Mouse (Mus musculus) ES-E14 (cell line): ENCODE results near the gene Rnf224. TPM values are rescaled to one million over a fixed set of nuclear protein-coding genes. Genes with fewer than 3 reads are reported as not detected.

ENCODE experiments used
- DNase-seq: peaks from one replicate; pipeline ENCODE4 v3.0.0-alpha.2; 2013; ENCODE audit warnings: low read depth, low spot score
- H3K27ac ChIP-seq: 2 replicates; pipeline ENCODE4 v1.5.1; 2012; ENCODE audit warnings: low read depth, mild to moderate bottlenecking, low read length, moderate library complexity, mixed read lengths; ENCODE audit not compliant: poor library complexity, insufficient read depth, severe bottlenecking
- H3K36me3 ChIP-seq: 2 replicates; pipeline ENCODE4 v1.6.1; 2012; ENCODE audit warnings: mild to moderate bottlenecking, low read length, moderate library complexity, mixed read lengths; ENCODE audit not compliant: control insufficient read depth, poor library complexity, insufficient read depth, severe bottlenecking
- H3K4me1 ChIP-seq, 2 experiments: fragments of 150-350 bp in 1 of 2; sonication (generic) in 1 of 2; 2 replicates each; pipeline ENCODE4 v1.6.1; 2012; ENCODE audit warnings: low read length in 2 of 2, mild to moderate bottlenecking in 1 of 2, mixed read lengths in 1 of 2; ENCODE audit not compliant: control insufficient read depth in 2 of 2, insufficient read depth in 2 of 2, poor library complexity in 1 of 2
- H3K4me3 ChIP-seq, 2 experiments: fragments of 150-350 bp in 1 of 2; sonication (generic) in 1 of 2; 2 replicates each; pipeline ENCODE4 v1.5.1; 2012; ENCODE audit warnings: low read length in 2 of 2, low read depth in 1 of 2, mild to moderate bottlenecking in 1 of 2, mixed read lengths in 1 of 2; ENCODE audit not compliant: insufficient read depth in 1 of 2, poor library complexity in 1 of 2, severe bottlenecking in 1 of 2
- H3K9ac ChIP-seq: 2 replicates; pipeline ENCODE4 v1.6.1; 2012; ENCODE audit warnings: low read depth, mild to moderate bottlenecking, low read length, mixed read lengths; ENCODE audit not compliant: poor library complexity, insufficient read depth, severe bottlenecking
- H3K9me3 ChIP-seq: fragments of 150-350 bp; sonication (generic); 2 replicates; pipeline ENCODE4 v1.6.1; 2012; ENCODE audit warnings: low read depth, mild to moderate bottlenecking, low read length; ENCODE audit not compliant: control insufficient read depth, insufficient read depth
- CHD2 ChIP-seq: IDR thresholded peaks from 2 replicates; pipeline ENCODE4 v1.6.1; 2014; ENCODE audit warnings: mild to moderate bottlenecking, low read depth, low read length, inconsistent platforms
- HCFC1 ChIP-seq: IDR thresholded peaks from 2 replicates; pipeline ENCODE4 v1.6.1; 2012; ENCODE audit warnings: low read length, inconsistent platforms, borderline replicate concordance; ENCODE audit not compliant: insufficient read depth
- MAFK ChIP-seq: IDR thresholded peaks from 2 replicates; pipeline ENCODE4 v1.6.1; 2014; ENCODE audit warnings: mild to moderate bottlenecking, low read depth, low read length, inconsistent platforms; ENCODE audit not compliant: insufficient read depth
- ZC3H11A ChIP-seq: IDR thresholded peaks from 2 replicates; pipeline ENCODE4 v1.6.1; 2012; ENCODE audit warnings: low read depth, mild to moderate bottlenecking, inconsistent platforms, low read length, borderline replicate concordance
- ZNF384 ChIP-seq: IDR thresholded peaks from 2 replicates; pipeline ENCODE4 v1.6.1; 2012; ENCODE audit warnings: low read depth, low read length, inconsistent platforms
- in situ Hi-C, 2 experiments: fragments of 600-800 bp; cut with MboI; formaldehyde crosslinking; loops; one replicate each; pipeline ENCODE4 v1.15.1; 2025; ENCODE audit warnings: low sequenced_read_pairs in 2 of 2, inconsistent platforms in 1 of 2; ENCODE audit not compliant: unreplicated experiment in 2 of 2
- total RNA-seq: library from RNA; depleted of rRNA; stranded (reverse); fragments of 300-350 nt; gene quantifications from 2 replicates; pipeline ENCODE4 v1.2.3, GENCODE M21; 2012

Rnf224 gene
- total RNA-seq, 1 experiment: 0.18 TPM

DNA sequence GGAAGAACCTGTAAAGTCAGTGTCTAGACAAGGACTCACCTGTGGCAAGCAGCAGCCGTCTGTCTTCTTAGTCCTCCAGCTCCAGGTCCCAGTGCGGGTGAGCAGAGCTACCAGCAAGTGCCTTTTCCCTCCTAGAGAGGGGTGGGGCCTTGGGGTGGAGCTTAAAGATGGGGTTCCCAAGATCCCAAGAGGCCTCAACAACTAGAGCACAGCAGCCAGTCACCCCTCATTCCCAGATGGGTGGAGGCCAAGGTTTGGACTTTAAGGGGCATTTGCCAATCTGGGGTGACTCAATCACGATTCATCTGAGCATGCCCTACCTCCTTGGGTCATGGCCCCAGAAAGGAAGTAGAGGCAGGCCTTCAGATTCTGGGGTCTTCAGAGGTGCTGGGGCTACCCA lies 3.2 kb upstream of the Rnf224 start:
- no peaks in the 10 kb centered on the region for H3K9me3 ChIP-seq
- TF ChIP-seq MAFK (no peak), HCFC1 (no peak), CHD2 (no peak), ZNF384 (no peak), ZC3H11A (no peak)
- no peak overlapping the region for H3K9ac ChIP-seq
- no peak overlapping the region for H3K27ac ChIP-seq
- no peak for DNase-seq
- in situ Hi-C loops: no loop called here
- H3K4me1 ChIP-seq: peaks cover 11 to 42% of the 10 kb centered on the region in 2 experiments
- no peaks in the 10 kb centered on the region for H3K36me3 ChIP-seq
- no peak overlapping the region for H3K4me3 ChIP-seq

GRCm38 (mm10) chr2:25238106-25238505 lies 1.5 kb upstream of the Rnf224 start:
- in situ Hi-C loops: no loop called here
- H3K9me3 ChIP-seq: no peaks in the 10 kb centered on the region
- H3K36me3 ChIP-seq: no peaks in the 10 kb centered on the region
- peaks cover 11 to 40% of the 10 kb centered on the region in 2 experiments for H3K4me1 ChIP-seq
- H3K9ac ChIP-seq: no peak overlapping the region
- no peak for TF ChIP-seq HCFC1
- TF ChIP-seq CHD2: no peak
- no peak for TF ChIP-seq ZC3H11A
- no peak for TF ChIP-seq MAFK
- TF ChIP-seq ZNF384: no peak
- no peak overlapping the region for H3K4me3 ChIP-seq
- no peak for DNase-seq
- no peak overlapping the region for H3K27ac ChIP-seq

DNA sequence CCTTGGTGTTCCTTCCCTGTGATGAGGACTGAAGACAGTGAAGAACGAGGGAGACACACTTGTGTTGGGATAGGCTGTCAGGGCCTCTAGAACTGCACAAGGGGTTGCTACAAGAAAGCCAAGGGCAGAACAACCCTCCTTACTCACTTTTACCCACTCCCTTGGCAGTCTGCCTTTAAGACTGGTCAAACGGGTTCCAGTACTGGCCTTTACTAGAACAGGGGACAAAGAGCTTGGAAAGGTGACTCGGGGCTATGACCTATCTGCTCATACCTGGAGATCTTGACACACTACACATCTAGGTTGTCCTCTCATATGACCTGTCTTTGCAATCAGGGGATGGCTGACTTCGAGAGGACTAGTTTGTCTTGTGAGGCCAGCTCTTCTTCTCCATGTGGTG lies 935 bp upstream of the Rnf224 start:
- no peaks in the 10 kb centered on the region for H3K36me3 ChIP-seq
- H3K27ac ChIP-seq: no peak overlapping the region
- in situ Hi-C loops: no loop called here
- no peak overlapping the region for H3K9ac ChIP-seq
- H3K4me3 ChIP-seq: no peak overlapping the region
- TF ChIP-seq CHD2 (no peak), ZC3H11A (no peak), MAFK (no peak), HCFC1 (no peak), ZNF384 (no peak)
- H3K9me3 ChIP-seq: no peaks in the 10 kb centered on the region
- no peak for DNase-seq
- H3K4me1 ChIP-seq: peaks cover 11 to 36% of the 10 kb centered on the region in 2 experiments

- no peak for DNase-seq
- no peak overlapping the region for H3K9ac ChIP-seq
- no peak overlapping the region for H3K27ac ChIP-seq
- in situ Hi-C loops: no loop called here
- no peaks in the 10 kb centered on the region for H3K9me3 ChIP-seq
- no peak for TF ChIP-seq CHD2
- no peak for TF ChIP-seq ZC3H11A
- TF ChIP-seq ZNF384: no peak
- TF ChIP-seq HCFC1: no peak
- TF ChIP-seq MAFK: no peak
- no peaks in the 10 kb centered on the region for H3K36me3 ChIP-seq
- no peak overlapping the region for H3K4me3 ChIP-seq
- peaks cover 6 to 39% of the 10 kb centered on the region in 2 experiments for H3K4me1 ChIP-seq
Measured at GRCm38 (mm10) chr2:25234551-25235220, 1.9 kb downstream of the Rnf224 start.

- TF ChIP-seq HCFC1: no peak
- no peak for TF ChIP-seq CHD2
- no peak for TF ChIP-seq ZNF384
- TF ChIP-seq ZC3H11A: no peak
- no peak for TF ChIP-seq MAFK
- in situ Hi-C loops: no loop called here
- Histone ChIP-seq H3K9ac (no peak within 1 kb of the TSS), H3K9me3 (no peaks in the 10 kb centered on the region), H3K4me1 (peaks cover 6 to 38% of the 10 kb centered on the region in 2 experiments), H3K4me3 (no peak within 1 kb of the TSS), H3K36me3 (no peaks in the 10 kb centered on the region), H3K27ac (no peak within 1 kb of the TSS)
- no peak for DNase-seq
Measured at GRCm38 (mm10) chr2:25234050-25234449, 2.5 kb downstream of the Rnf224 start, which contains the start of gene Slc34a3. Slc34a3 (minus strand) TSS chr2:25234364.
